Mouse (Mus musculus) gonadal fat pad, adult 2 months (tissue): Measurements from ENCODE around the gene Anks3. TPM values are rescaled to one million over a fixed set of nuclear protein-coding genes. Genes with fewer than 3 reads are reported as not detected.

Experiments
- DNase-seq: peaks from one replicate; pipeline ENCODE4 v3.0.0-alpha.2; 2012; ENCODE audit warnings: low read depth
- polyA plus RNA-seq: library from polyadenylated mRNA; depleted of rRNA; stranded (reverse); fragments of >200 nt; gene quantifications from 2 replicates; pipeline ENCODE4 v1.2.3, GENCODE M21; 2012; rRNA removed

The Anks3 gene
- polyA plus RNA-seq, 1 experiment: 58.8 TPM

GRCm38 (mm10) chr16:4897146-4897730 is 66.8 kb downstream of the Anks3 start:
- DNase-seq: no peak

- no peak for DNase-seq
These were observed 67.6 kb downstream of the Anks3 start for GRCm38 (mm10) chr16:4896249-4897027.

DNA sequence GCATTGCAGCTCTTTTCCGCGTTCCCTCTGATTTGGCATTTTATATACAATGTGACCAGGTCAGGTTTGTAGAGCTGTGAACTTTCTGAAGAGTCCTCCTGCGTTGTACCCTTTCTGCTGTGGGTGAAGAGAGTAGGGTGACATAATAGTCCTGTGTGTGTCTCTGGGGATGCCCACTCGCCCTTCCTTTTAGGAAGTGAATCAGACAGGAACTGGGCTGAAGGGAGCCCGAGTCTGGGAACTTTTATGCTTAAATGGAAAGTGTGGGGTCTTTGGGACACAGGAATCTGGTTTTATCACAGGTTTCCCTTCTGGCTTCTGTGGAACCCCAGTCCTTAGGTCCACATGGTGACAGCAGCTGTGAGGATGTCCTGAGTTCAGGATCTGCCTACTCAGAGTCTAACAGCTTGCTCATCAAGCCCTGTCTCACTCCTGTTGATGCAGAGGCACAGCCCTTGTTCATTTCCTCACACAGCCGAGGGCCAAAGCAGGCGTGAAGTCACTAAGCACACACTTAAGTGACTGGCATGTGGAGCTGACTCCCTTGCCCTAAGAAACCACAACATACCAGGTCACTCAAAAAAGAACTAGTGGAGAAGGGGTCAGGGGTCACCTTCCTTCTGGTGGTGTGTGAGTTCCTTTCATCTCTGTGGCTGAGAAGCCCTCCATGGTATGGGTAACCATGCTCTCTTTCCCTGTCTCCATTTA is 69.7 kb downstream of the Anks3 start:
- no peak for DNase-seq

- no peak for DNase-seq
These were observed 71.8 kb downstream of the Anks3 start for GRCm38 (mm10) chr16:4892171-4892570.

Other genes with a start within 250 kb of the Anks3 start
- 9.5 and 10.4 TPM in 2 replicates for gene Nmral1, start 244.8 kb downstream of the Anks3 start, polyA plus RNA-seq
- gene Hmox2, start 237.8 kb downstream of the Anks3 start, polyA plus RNA-seq: 49.5 and 53.2 TPM in 2 replicates
- 73.7 and 84.7 TPM in 2 replicates for gene Cdip1, start 173.9 kb downstream of the Anks3 start, polyA plus RNA-seq
- 0.19 and 0.24 TPM in 2 replicates for gene 4930562C15Rik, start 128.8 kb downstream of the Anks3 start, polyA plus RNA-seq
- gene Ubald1, start 83.9 kb downstream of the Anks3 start, polyA plus RNA-seq: 48.3 and 68.8 TPM in 2 replicates
- gene Mgrn1, start 78.0 kb downstream of the Anks3 start, polyA plus RNA-seq: 147 and 154 TPM in 2 replicates
- gene Nudt16l1, start 25.4 kb downstream of the Anks3 start, polyA plus RNA-seq: 89.6 and 113 TPM in 2 replicates
- gene Sept12, start 33.6 kb upstream of the Anks3 start, polyA plus RNA-seq: 1.1 and 2.1 TPM in 2 replicates
- gene Smim22, start 43.1 kb upstream of the Anks3 start, polyA plus RNA-seq: 73.8 and 89.8 TPM in 2 replicates
- gene Rogdi, start 49.3 kb upstream of the Anks3 start, polyA plus RNA-seq: 161 and 182 TPM in 2 replicates
- gene Glyr1, start 85.7 kb upstream of the Anks3 start, polyA plus RNA-seq: 68.0 and 80.6 TPM in 2 replicates
- 32.0 and 38.2 TPM in 2 replicates for gene Ubn1, start 85.9 kb upstream of the Anks3 start, polyA plus RNA-seq
- gene Ppl, start 168.2 kb upstream of the Anks3 start, polyA plus RNA-seq: 4.3 and 9.2 TPM in 2 replicates
- gene Sec14l5, start 182.9 kb upstream of the Anks3 start, polyA plus RNA-seq: 0.68 and 0.74 TPM in 2 replicates
- gene Nagpa, start 239.8 kb upstream of the Anks3 start, polyA plus RNA-seq: 27.7 and 28.6 TPM in 2 replicates